Mouse (Mus musculus): ENCODE measurements around the gene Wnt2b. TPM values are rescaled to one million over a fixed set of nuclear protein-coding genes. Genes with fewer than 3 reads are reported as not detected.

Gene Wnt2b
- polyA plus RNA-seq, 1 experiment from 2014 or later: 1.5 TPM

- H3K27me3 ChIP-seq: peaks cover 91% of the 10 kb centered on the region
- H3K9ac ChIP-seq: peak overlapping the region; percentile 41; the same call in 1 of the 2 replicates
- H3K27ac ChIP-seq: no peak overlapping the region
- under 1% methylated on average over 28 of the region's 31 CpGs for WGBS
- peaks cover 35% of the 10 kb centered on the region for H3K4me1 ChIP-seq
- H3K4me3 ChIP-seq (replicated peaks): peak overlapping the region; percentile 49
- ATAC-seq (ENCODE audit: low FRiP score): no peak
- H3K4me2 ChIP-seq: peak overlapping the region; percentile 74
- H3K36me3 ChIP-seq (replicated peaks): no peaks in the 10 kb centered on the region
- no peaks in the 10 kb centered on the region for H3K9me3 ChIP-seq
Measured at GRCm38 (mm10) chr3:104962141-104962611, 455 bp upstream of the Wnt2b start.

DNA sequence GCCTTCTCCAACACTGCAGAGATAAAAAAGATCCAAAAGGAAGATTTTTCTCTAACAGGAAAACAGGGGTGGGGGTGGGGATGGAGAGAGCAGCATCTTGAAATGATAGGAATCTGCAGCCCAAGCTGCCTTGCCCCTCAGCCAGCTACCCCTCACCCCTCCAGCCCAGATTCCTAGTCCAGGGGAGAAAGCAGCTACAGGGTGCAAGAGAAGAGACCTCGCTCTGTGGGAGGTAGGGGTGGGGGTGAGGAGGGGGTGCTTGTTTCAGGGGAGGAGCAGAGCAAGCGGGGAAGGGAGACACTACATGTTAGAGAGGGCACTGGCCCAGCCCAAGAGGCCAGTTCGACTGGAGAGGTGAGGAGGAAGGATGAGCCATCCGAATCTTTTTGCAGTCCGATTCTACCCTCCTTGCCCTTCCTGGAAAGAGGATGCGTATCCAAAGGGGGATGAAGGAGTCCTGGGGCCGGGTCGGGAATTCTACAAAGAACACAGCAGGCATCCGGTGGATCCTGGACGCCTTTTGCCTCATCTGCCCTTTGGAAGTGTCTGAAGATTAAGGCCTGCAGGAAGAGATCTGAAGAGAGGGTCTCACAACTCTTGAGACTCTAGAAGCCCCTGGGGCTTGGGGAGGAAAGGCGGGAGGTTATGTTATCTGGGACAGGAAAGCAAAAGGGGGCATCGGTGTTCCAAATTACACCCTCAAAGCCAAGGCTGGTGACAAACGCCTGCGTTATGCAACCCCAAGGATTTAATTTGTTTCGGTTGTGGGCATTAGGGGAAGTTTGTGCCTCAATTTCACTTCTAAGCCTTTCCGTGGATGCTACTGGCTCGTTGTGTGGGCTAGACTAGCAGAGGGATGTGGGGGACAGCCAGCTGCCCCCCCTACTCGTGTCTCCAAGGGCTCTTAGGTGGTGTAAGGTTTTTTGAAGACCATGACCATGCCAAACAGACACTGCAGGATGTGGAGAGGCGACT is 1.4 kb downstream of the Wnt2b start:
- no peaks in the 10 kb centered on the region for H3K9me3 ChIP-seq
- H3K4me2 ChIP-seq: no peak overlapping the region
- peaks cover 6% of the 10 kb centered on the region; the same call in 1 of the 2 replicates for H3K36me3 ChIP-seq (replicated peaks)
- H3K27me3 ChIP-seq: peaks cover 75% of the 10 kb centered on the region
- H3K27ac ChIP-seq: no peak overlapping the region
- peaks cover 30% of the 10 kb centered on the region for H3K4me1 ChIP-seq
- no peak overlapping the region for H3K9ac ChIP-seq
- H3K4me3 ChIP-seq (replicated peaks): no peak overlapping the region; the same call in 1 of the 2 replicates
- WGBS: 7% methylated on average over 19 of the region's 19 CpGs
- ATAC-seq (ENCODE audit: low FRiP score): no peak

DNA sequence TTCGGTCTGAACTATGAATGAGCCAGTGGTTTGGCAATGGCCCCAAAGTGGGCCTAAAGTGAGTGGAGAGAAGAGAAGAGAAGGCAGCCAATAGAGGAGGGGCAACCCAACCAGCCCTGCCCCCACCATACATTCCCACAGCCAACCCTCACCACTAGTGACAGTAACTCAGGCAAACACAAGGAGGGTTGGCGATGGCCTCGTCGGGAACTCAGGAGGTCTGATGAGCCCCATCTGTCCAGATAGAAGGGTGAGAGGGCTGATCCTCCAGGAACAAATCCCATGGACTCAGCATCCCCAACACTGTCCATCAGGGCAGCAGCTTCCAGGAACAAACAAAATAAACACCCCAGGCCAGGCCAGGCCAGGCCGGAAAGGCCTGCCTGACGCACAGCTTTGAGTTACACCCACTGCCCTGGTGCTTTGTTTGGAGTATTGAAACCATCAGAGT is 5.6 kb downstream of the Wnt2b start:
- Histone ChIP-seq H3K9me3 (no peaks in the 10 kb centered on the region), H3K4me1 (peaks cover 4% of the 10 kb centered on the region), H3K27me3 (peaks cover 33% of the 10 kb centered on the region), H3K4me2 (no peak overlapping the region), H3K9ac (no peak overlapping the region), H3K36me3 (replicated peaks) (peaks cover 24% of the 10 kb centered on the region), H3K27ac (no peak overlapping the region), H3K4me3 (replicated peaks) (no peak overlapping the region)
- 92% methylated on average over 6 of the region's 6 CpGs for WGBS
- ATAC-seq (ENCODE audit: low FRiP score): no peak

DNA sequence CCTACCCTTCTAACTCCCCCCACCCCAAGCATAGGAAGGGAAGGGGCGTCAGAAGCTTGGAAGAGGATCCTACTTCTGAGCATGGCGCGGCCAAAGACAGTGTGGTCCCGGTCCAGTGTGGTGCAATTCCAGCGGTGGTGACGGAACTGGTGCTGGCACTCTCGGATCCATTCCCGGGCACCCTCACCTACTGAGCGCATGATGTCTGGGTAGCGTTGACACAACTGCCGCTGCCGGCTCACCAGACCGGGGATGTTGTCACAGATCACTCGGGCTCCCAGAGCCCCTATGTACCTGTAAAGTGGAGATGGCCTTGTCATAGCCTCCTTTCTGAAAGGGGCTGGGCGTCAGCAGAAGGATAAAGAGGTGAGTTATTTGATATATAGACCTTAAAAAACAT is 7.2 kb downstream of the Wnt2b start:
- H3K4me2 ChIP-seq: no peak overlapping the region
- H3K4me1 ChIP-seq: no peaks in the 10 kb centered on the region
- peaks cover 17% of the 10 kb centered on the region for H3K27me3 ChIP-seq
- no peaks in the 10 kb centered on the region for H3K9me3 ChIP-seq
- no peak overlapping the region for H3K27ac ChIP-seq
- no peak overlapping the region for H3K4me3 ChIP-seq (replicated peaks)
- no peak for ATAC-seq (ENCODE audit: low FRiP score)
- peaks cover 28% of the 10 kb centered on the region for H3K36me3 ChIP-seq (replicated peaks)
- WGBS: 97% methylated on average over 15 of the region's 15 CpGs
- no peak overlapping the region for H3K9ac ChIP-seq

- H3K4me1 ChIP-seq: no peaks in the 10 kb centered on the region
- H3K4me2 ChIP-seq: no peak overlapping the region
- WGBS: 99% methylated on average over 3 of the region's 3 CpGs
- peaks cover 13% of the 10 kb centered on the region for H3K27me3 ChIP-seq
- H3K9me3 ChIP-seq: no peaks in the 10 kb centered on the region
- H3K9ac ChIP-seq: no peak overlapping the region
- H3K27ac ChIP-seq: no peak overlapping the region
- ATAC-seq (ENCODE audit: low FRiP score): no peak
- H3K36me3 ChIP-seq (replicated peaks): peaks cover 28% of the 10 kb centered on the region
- no peak overlapping the region for H3K4me3 ChIP-seq (replicated peaks)
Measured at GRCm38 (mm10) chr3:104954137-104954536, 7.6 kb downstream of the Wnt2b start.

DNA sequence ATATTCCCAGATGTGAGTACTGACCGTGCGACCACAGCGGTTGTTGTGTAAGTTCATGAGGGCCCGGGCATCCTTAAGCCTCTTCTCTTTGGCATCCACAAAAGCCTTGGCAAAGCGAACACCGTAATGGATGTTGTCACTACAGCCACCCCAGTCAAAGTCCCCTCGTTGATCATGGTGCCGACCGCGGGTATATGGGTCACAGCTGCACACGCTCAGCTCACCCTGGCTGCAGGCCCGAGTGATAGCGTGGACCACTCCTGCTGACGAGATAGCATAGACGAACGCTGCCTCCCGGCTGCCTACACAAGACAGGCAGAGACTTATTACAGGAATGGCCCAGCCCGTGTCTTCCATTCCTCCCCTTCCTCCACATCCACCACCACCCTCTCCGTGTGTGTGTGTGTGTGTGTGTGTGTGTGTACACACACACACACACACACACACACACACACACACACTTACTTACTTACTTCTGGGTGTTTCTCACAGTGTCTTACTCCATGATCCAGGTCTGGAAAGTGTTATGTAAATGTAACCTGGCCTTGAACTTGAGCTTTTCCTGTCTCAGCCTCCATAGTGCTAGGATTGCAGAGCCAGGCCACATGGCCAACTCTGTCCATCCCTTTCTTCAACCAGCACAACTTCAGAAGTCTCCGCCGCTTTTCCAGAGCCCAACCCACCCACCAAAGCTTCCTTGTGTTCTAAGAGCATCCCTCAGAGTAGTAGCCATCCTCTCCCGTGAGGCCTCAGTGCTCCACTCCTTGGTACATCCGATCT is 8.6 kb downstream of the Wnt2b start:
- 95% methylated on average over 23 of the region's 23 CpGs for WGBS

GRCm38 (mm10) chr3:104950926-104951325 is 10.8 kb downstream of the Wnt2b start:
- Histone ChIP-seq H3K27ac (no peak overlapping the region), H3K9ac (no peak overlapping the region), H3K27me3 (no peaks in the 10 kb centered on the region), H3K9me3 (no peaks in the 10 kb centered on the region), H3K4me2 (no peak overlapping the region), H3K4me1 (no peaks in the 10 kb centered on the region), H3K4me3 (replicated peaks) (no peak overlapping the region), H3K36me3 (replicated peaks) (peaks cover 42% of the 10 kb centered on the region)
- WGBS: 95% methylated on average over 12 of the region's 12 CpGs
- no peak for ATAC-seq (ENCODE audit: low FRiP score)

More for the DNA sequence above, 8.6 kb downstream of the Wnt2b start:
- no peak overlapping the region for H3K9ac ChIP-seq
- no peak for ATAC-seq (ENCODE audit: low FRiP score)
- H3K4me3 ChIP-seq (replicated peaks): no peak overlapping the region
- H3K27me3 ChIP-seq: 0 out of 2 replicates have a peak, but pooled peaks cover 4% of the 10 kb centered on the region
- H3K9me3 ChIP-seq: no peaks in the 10 kb centered on the region
- H3K27ac ChIP-seq: no peak overlapping the region
- H3K4me1 ChIP-seq: no peaks in the 10 kb centered on the region
- H3K4me2 ChIP-seq: no peak overlapping the region
- H3K36me3 ChIP-seq (replicated peaks): peaks cover 28% of the 10 kb centered on the region

GRCm38 (mm10) chr3:104944894-104945293 is 16.8 kb downstream of the Wnt2b start:
- Histone ChIP-seq H3K36me3 (replicated peaks) (peaks cover 34% of the 10 kb centered on the region), H3K4me1 (peaks cover 12% of the 10 kb centered on the region), H3K9ac (no peak overlapping the region), H3K9me3 (no peaks in the 10 kb centered on the region), H3K4me3 (replicated peaks) (no peak overlapping the region), H3K4me2 (no peak overlapping the region), H3K27ac (no peak overlapping the region), H3K27me3 (no peaks in the 10 kb centered on the region)
- no peak for ATAC-seq (ENCODE audit: low FRiP score)
- WGBS: 87% methylated on average over 9 of the region's 9 CpGs

GRCm38 (mm10) chr3:104943333-104943732 is 18.4 kb downstream of the Wnt2b start:
- Histone ChIP-seq H3K27me3 (no peaks in the 10 kb centered on the region), H3K4me3 (replicated peaks) (no peak overlapping the region), H3K9ac (no peak overlapping the region), H3K27ac (no peak overlapping the region), H3K36me3 (replicated peaks) (peaks cover 44% of the 10 kb centered on the region), H3K4me1 (peaks cover 12% of the 10 kb centered on the region), H3K9me3 (no peaks in the 10 kb centered on the region), H3K4me2 (no peak overlapping the region)
- WGBS: 34% methylated on average over 8 of the region's 8 CpGs
- ATAC-seq (ENCODE audit: low FRiP score): no peak

DNA sequence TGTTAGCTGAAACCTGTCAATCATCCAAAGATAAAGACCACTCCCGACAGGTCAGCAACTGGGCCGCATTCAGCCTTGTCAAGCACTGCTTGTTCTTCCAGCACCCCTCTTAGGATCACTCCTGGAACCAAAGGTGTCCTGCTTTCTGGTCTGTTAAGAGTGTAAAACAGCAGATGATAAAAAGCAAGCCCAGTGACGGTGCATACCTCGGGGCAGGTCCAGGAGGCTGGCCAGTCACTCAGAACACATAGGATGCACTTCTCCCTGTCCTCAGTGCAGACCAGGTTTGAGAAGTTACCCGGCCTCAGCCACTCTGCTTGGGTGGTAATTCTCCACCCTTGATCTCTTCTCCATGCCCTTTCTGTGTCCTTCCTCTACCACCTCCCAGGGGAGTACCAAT is 19.0 kb downstream of the Wnt2b start:
- Histone ChIP-seq H3K9me3 (no peaks in the 10 kb centered on the region), H3K27ac (no peak overlapping the region), H3K4me2 (no peak overlapping the region), H3K4me1 (peaks cover 16% of the 10 kb centered on the region), H3K9ac (no peak overlapping the region), H3K36me3 (replicated peaks) (peaks cover 44% of the 10 kb centered on the region), H3K27me3 (no peaks in the 10 kb centered on the region), H3K4me3 (replicated peaks) (no peak overlapping the region)
- 54% methylated on average over 5 of the region's 5 CpGs for WGBS
- ATAC-seq (ENCODE audit: low FRiP score): no peak

DNA sequence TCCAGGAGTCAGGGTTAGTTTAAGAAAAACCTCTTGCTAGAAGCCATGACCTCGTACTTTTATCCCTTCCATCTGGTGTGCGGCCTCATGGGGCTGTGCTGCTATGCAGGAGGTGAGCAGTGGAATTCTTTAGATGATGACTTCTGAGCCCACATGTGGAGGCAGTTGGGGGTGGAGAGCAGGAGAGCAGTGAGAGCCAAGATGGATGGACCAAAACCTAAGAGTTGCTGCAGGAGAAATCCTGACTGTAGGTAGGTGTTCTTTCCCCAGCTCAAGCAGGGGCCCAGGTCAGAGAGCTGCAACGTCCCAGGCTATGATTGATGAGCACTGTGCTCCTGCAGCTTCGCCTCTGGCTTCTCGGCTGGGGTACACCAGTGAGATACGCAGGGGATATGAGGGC is 21.0 kb downstream of the Wnt2b start:
- H3K9me3 ChIP-seq: no peaks in the 10 kb centered on the region
- H3K4me3 ChIP-seq (replicated peaks): no peak overlapping the region
- H3K27ac ChIP-seq: no peak overlapping the region
- no peak overlapping the region for H3K9ac ChIP-seq
- ATAC-seq (ENCODE audit: low FRiP score): no peak
- no peaks in the 10 kb centered on the region for H3K27me3 ChIP-seq
- peaks cover 25% of the 10 kb centered on the region for H3K4me1 ChIP-seq
- H3K4me2 ChIP-seq: no peak overlapping the region
- peaks cover 27% of the 10 kb centered on the region for H3K36me3 ChIP-seq (replicated peaks)
- 70% methylated on average over 6 of the region's 6 CpGs for WGBS

DNA sequence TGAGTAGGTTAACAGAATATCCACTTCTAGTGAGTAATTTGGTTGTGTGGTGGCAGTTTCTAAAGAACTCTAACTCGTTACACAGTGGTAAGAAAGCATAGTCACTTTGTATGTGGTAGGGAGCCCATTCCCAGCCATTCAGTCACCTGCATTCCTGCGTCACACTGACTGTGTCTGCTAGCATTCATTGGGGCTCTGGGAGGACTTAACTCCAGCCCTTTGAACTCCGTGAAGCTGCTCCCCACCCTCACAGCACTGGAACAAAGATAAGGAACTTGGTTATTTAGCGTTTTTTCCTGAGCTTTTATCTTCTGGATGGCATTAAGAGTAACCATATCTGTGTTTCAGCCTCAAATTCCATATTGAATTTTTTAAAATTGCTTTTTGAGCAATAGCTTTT is 23.4 kb downstream of the Wnt2b start:
- no peak overlapping the region for H3K4me2 ChIP-seq
- ATAC-seq (ENCODE audit: low FRiP score): no peak
- H3K9ac ChIP-seq: no peak overlapping the region
- H3K36me3 ChIP-seq (replicated peaks): peaks cover 19% of the 10 kb centered on the region
- 19% methylated on average over 4 of the region's 4 CpGs for WGBS
- peaks cover 27% of the 10 kb centered on the region for H3K4me1 ChIP-seq
- H3K4me3 ChIP-seq (replicated peaks): no peak overlapping the region
- no peak overlapping the region for H3K27ac ChIP-seq
- H3K9me3 ChIP-seq: no peaks in the 10 kb centered on the region
- H3K27me3 ChIP-seq: no peaks in the 10 kb centered on the region

All from forebrain, embryonic 12.5 days (tissue).